Mouse (Mus musculus): ENCODE measurements at regions not wholly inside any gene's neighbourhood (a gene's known extent, or its start where the extent isn't known, plus 50 kb on each side); places are given as distances from the start of the nearest gene placed in this dataset.

- no peak for DNase-seq (ENCODE audit: low read depth, low spot score)
Measured at GRCm38 (mm10) chr9:63850316-63850693, 92.5 kb upstream of the Smad3 start.

- DNase-seq (ENCODE audit: low read depth, low spot score), result peak; percentile 36
Measured at GRCm38 (mm10) chr9:63849564-63850315, 91.9 kb upstream of the Smad3 start.

- peak; percentile 86 for DNase-seq (ENCODE audit: low read depth, low spot score)
Measured at GRCm38 (mm10) chr9:63843883-63844485, 86.2 kb upstream of the Smad3 start.

- DNase-seq (ENCODE audit: low read depth, low spot score), result no peak
Measured at GRCm38 (mm10) chr9:63843431-63843830, 85.6 kb upstream of the Smad3 start.

- no peak for DNase-seq (ENCODE audit: low read depth, low spot score)
Measured at GRCm38 (mm10) chr9:63841102-63841501, 83.3 kb upstream of the Smad3 start.

- no peak for DNase-seq (ENCODE audit: low read depth, low spot score)
Measured at GRCm38 (mm10) chr9:63838996-63839772, 81.4 kb upstream of the Smad3 start.

- DNase-seq (ENCODE audit: low read depth, low spot score), result no peak
Measured at GRCm38 (mm10) chr9:63837552-63837951, 79.8 kb upstream of the Smad3 start.

- DNase-seq (ENCODE audit: low read depth, low spot score), result peak; percentile 34
Measured at GRCm38 (mm10) chr9:63836565-63837284, 78.9 kb upstream of the Smad3 start.

GRCm38 (mm10) chr9:63836036-63836435 lies 78.2 kb upstream of the Smad3 start:
- no peak for DNase-seq (ENCODE audit: low read depth, low spot score)

GRCm38 (mm10) chr9:63834416-63834815 lies 76.6 kb upstream of the Smad3 start:
- no peak for DNase-seq (ENCODE audit: low read depth, low spot score)

- DNase-seq (ENCODE audit: low read depth, low spot score), result no peak
Measured at GRCm38 (mm10) chr9:63818163-63818562, 60.4 kb upstream of the Smad3 start.

GRCm38 (mm10) chr9:63816540-63816939 lies 58.7 kb upstream of the Smad3 start:
- DNase-seq (ENCODE audit: low read depth, low spot score), result no peak

GRCm38 (mm10) chr9:63809901-63810587 lies 52.2 kb upstream of the Smad3 start:
- DNase-seq (ENCODE audit: low read depth, low spot score), result no peak
